Mouse (Mus musculus) C2C12 (cell line): ENCODE data around the gene Gpc2. TPM values are rescaled to one million over a fixed set of nuclear protein-coding genes. Genes with fewer than 3 reads are reported as not detected.

Experiments
- H3K27me3 ChIP-seq: one replicate; pipeline ENCODE4 v1.6.1; 2011; ENCODE audit not compliant: control insufficient read depth, insufficient read depth, insufficient read length
- H3K36me3 ChIP-seq: one replicate; pipeline ENCODE4 v1.6.1; 2011; ENCODE audit not compliant: control insufficient read depth, insufficient read depth
- H3K4me3 ChIP-seq: one replicate; pipeline ENCODE4 v1.5.1; 2011; ENCODE audit warnings: mild to moderate bottlenecking, control low read depth; ENCODE audit not compliant: poor library complexity, insufficient read depth, severe bottlenecking
- H3K79me2 ChIP-seq: one replicate; pipeline ENCODE4 v1.6.1; 2011; ENCODE audit not compliant: control insufficient read depth, insufficient read depth
- H3K79me3 ChIP-seq: one replicate; pipeline ENCODE4 v1.6.1; 2011; ENCODE audit warnings: low read depth, control low read depth
- H3ac ChIP-seq: one replicate; pipeline ENCODE3; 2011; ENCODE audit warnings: low read depth; ENCODE audit not compliant: control insufficient read depth, insufficient read length
- CEBPB ChIP-seq: IDR thresholded peaks from one replicate; pipeline ENCODE4 v1.6.1; 2011; ENCODE audit warnings: low read depth, mild to moderate bottlenecking, control low read depth, moderate library complexity
- CTCF ChIP-seq: IDR thresholded peaks from one replicate; pipeline ENCODE4 v1.5.1; 2011; ENCODE audit not compliant: control insufficient read depth, insufficient read depth, insufficient read length
- FOSL1 ChIP-seq: IDR thresholded peaks from one replicate; pipeline ENCODE4 v1.8.0; 2011; ENCODE audit warnings: mild to moderate bottlenecking, low read length; ENCODE audit not compliant: poor library complexity, insufficient read depth, severe bottlenecking
- MAX ChIP-seq: IDR thresholded peaks from one replicate; pipeline ENCODE4 v1.6.1; 2011; ENCODE audit warnings: mild to moderate bottlenecking, control low read depth
- MYOD1 ChIP-seq: IDR thresholded peaks from one replicate; pipeline ENCODE4 v1.6.1; 2011; ENCODE audit warnings: low read depth; ENCODE audit not compliant: control insufficient read depth, insufficient read length
- MYOG ChIP-seq: IDR thresholded peaks from one replicate; pipeline ENCODE4 v1.6.1; 2011; ENCODE audit not compliant: control insufficient read depth, insufficient read length; ENCODE audit errors: extremely low read depth
- USF1 ChIP-seq: IDR thresholded peaks from one replicate; pipeline ENCODE4 v1.6.1; 2011; ENCODE audit warnings: low read depth, mild to moderate bottlenecking, control low read depth, moderate library complexity
- polyA plus RNA-seq: library from polyadenylated mRNA; unstranded; fragments of >200 nt; fragmentation: generic; extraction: Trizol; gene quantifications from one replicate; pipeline ENCODE4 v1.2.1, GENCODE M21; 2012; ENCODE audit warnings: missing spikeins

The Gpc2 gene
- polyA plus RNA-seq, 1 experiment = 0.60 TPM

- peaks cover 24% of the 10 kb centered on the region for H3K79me2 ChIP-seq
- no peaks in the 10 kb centered on the region for H3K27me3 ChIP-seq
- H3K79me3 ChIP-seq = no peaks in the 10 kb centered on the region
- peaks cover 3% of the 10 kb centered on the region for H3K36me3 ChIP-seq
- TF ChIP-seq USF1 (no peak), FOSL1 (no peak), CTCF (no peak), MYOG (no peak), MAX (no peak), MYOD1 (no peak), CEBPB (no peak)
- H3K4me3 ChIP-seq = no peak overlapping the region
- no peak overlapping the region for H3ac ChIP-seq
Observed at GRCm38 (mm10) chr5:138260834-138261233, 19.0 kb downstream of the Gpc2 start.

GRCm38 (mm10) chr5:138260051-138260450, 19.8 kb downstream of the Gpc2 start:
- no peak overlapping the region for H3ac ChIP-seq
- peaks cover 3% of the 10 kb centered on the region for H3K36me3 ChIP-seq
- H3K27me3 ChIP-seq = no peaks in the 10 kb centered on the region
- TF ChIP-seq CTCF (no peak), MAX (no peak), FOSL1 (no peak), CEBPB (no peak), MYOD1 (no peak), USF1 (no peak), MYOG (no peak)
- H3K4me3 ChIP-seq = no peak overlapping the region
- peaks cover 24% of the 10 kb centered on the region for H3K79me2 ChIP-seq
- H3K79me3 ChIP-seq = no peaks in the 10 kb centered on the region

- Histone ChIP-seq H3K79me3 (no peaks in the 10 kb centered on the region), H3K36me3 (peaks cover 3% of the 10 kb centered on the region), H3K27me3 (no peaks in the 10 kb centered on the region), H3ac (no peak overlapping the region), H3K79me2 (peaks cover 16% of the 10 kb centered on the region), H3K4me3 (no peak overlapping the region)
- no peak for TF ChIP-seq MYOD1
- TF ChIP-seq MAX = no peak
- no peak for TF ChIP-seq USF1
- TF ChIP-seq CEBPB = no peak
- TF ChIP-seq CTCF = no peak
- no peak for TF ChIP-seq FOSL1
- TF ChIP-seq MYOG = no peak
Observed at GRCm38 (mm10) chr5:138258993-138259392, 20.8 kb downstream of the Gpc2 start.

- Histone ChIP-seq H3K79me2 (peaks cover 12% of the 10 kb centered on the region), H3K79me3 (no peaks in the 10 kb centered on the region), H3ac (no peak overlapping the region), H3K27me3 (no peaks in the 10 kb centered on the region), H3K4me3 (no peak overlapping the region), H3K36me3 (peaks cover 3% of the 10 kb centered on the region)
- TF ChIP-seq FOSL1 (no peak), MYOD1 (no peak)
Observed at GRCm38 (mm10) chr5:138258542-138258941, 21.3 kb downstream of the Gpc2 start.

- Histone ChIP-seq H3K36me3 (peaks cover 3% of the 10 kb centered on the region), H3ac (no peak overlapping the region), H3K27me3 (no peaks in the 10 kb centered on the region), H3K79me3 (no peaks in the 10 kb centered on the region), H3K79me2 (peaks cover 8% of the 10 kb centered on the region), H3K4me3 (no peak overlapping the region)
- TF ChIP-seq MAX = no peak
- no peak for TF ChIP-seq FOSL1
- no peak for TF ChIP-seq MYOG
- no peak for TF ChIP-seq CTCF
- no peak for TF ChIP-seq USF1
- no peak for TF ChIP-seq MYOD1
- TF ChIP-seq CEBPB = no peak
Observed at GRCm38 (mm10) chr5:138258078-138258477, 21.7 kb downstream of the Gpc2 start.

- Histone ChIP-seq H3K79me3 (no peaks in the 10 kb centered on the region), H3ac (no peak overlapping the region), H3K4me3 (no peak overlapping the region), H3K27me3 (no peaks in the 10 kb centered on the region), H3K79me2 (peaks cover 3% of the 10 kb centered on the region), H3K36me3 (peaks cover 3% of the 10 kb centered on the region)
- no peak for TF ChIP-seq CEBPB
- TF ChIP-seq MYOG = no peak
- TF ChIP-seq MAX = no peak
- no peak for TF ChIP-seq FOSL1
- TF ChIP-seq MYOD1 = no peak
- no peak for TF ChIP-seq CTCF
- no peak for TF ChIP-seq USF1
Observed at GRCm38 (mm10) chr5:138257585-138257978, 22.2 kb downstream of the Gpc2 start.

GRCm38 (mm10) chr5:138256966-138257584, 22.7 kb downstream of the Gpc2 start:
- Histone ChIP-seq H3K27me3 (no peaks in the 10 kb centered on the region), H3K79me2 (no peaks in the 10 kb centered on the region), H3ac (no peak overlapping the region), H3K36me3 (peaks cover 3% of the 10 kb centered on the region), H3K4me3 (no peak overlapping the region), H3K79me3 (no peaks in the 10 kb centered on the region)
- TF ChIP-seq USF1 (no peak), CTCF (no peak), MYOD1 (no peak), FOSL1 (no peak), MYOG (no peak), CEBPB (no peak), MAX (no peak)
